Mouse (Mus musculus): ENCODE results near the gene Dgki. TPM values are rescaled to one million over a fixed set of nuclear protein-coding genes. Genes with fewer than 3 reads are reported as not detected.

Dgki gene
- polyA plus RNA-seq, 1 experiment = 2.0 TPM

DNA sequence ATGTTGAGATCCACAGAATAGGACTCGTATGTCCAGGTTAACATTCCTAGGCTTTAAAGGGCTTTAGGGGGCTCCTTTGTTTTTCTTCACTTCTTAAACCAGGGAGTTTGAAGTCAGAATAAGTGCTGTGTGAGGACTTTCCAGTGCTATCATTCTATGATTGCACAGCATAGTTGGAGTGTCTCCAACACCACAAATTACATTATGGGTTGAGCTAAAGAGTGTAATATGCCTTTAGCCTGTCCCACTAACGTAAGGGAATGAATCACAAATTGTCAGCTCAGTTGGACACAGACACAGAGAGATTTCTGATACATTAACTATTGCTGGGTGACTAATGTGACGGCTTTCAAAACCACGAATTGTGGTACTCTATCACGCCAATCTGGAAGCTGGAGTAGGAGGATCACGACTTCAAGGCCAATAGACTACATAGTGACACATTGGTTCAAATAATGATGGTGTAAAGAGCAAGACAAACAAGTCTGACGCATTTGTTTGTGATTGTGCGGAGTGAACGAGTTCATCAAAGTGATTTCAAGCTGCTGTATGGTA lies 469.5 kb downstream of the Dgki start:
- Histone ChIP-seq H3K27me3 (ENCODE audit: control insufficient read depth, insufficient read depth, low read length, poor library complexity, severe bottlenecking) (no peaks in the 10 kb centered on the region), H3K9ac (ENCODE audit: low read depth, poor library complexity, severe bottlenecking) (no peak overlapping the region), H3K4me1 (ENCODE audit: control insufficient read depth, insufficient read depth, low read length) (no peaks in the 10 kb centered on the region), H3K9me3 (replicated peaks; ENCODE audit: control insufficient read depth, insufficient read depth, low read length, poor library complexity, severe bottlenecking) (no peaks in the 10 kb centered on the region), H3K27ac (ENCODE audit: insufficient read depth, low read length) (no peak overlapping the region), H3K36me3 (ENCODE audit: control insufficient read depth, insufficient read depth, low read length, poor library complexity, severe bottlenecking) (no peaks in the 10 kb centered on the region), H3K4me3 (ENCODE audit: low read depth, low read length) (no peak overlapping the region)
- TF ChIP-seq POLR2A (IDR thresholded peaks at IDR 0.05; ENCODE audit: insufficient read depth, low read length) (no peak), CTCF (IDR thresholded peaks at IDR 0.05; ENCODE audit: low read depth, low read length) (no peak)

DNA sequence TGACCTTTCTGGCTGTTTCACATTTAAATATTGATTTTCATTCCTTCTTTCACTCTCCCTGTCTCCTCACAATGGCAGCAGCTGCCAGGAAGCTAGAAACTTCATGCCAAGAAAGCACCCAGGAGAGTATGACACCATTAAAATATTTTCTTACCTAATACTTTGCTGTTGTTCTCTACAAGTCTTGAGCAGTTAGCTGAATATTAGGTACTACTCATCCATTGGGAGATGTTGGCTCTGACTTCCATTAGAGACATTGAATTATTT lies 480.3 kb downstream of the Dgki start:
- no peaks in the 10 kb centered on the region for H3K9me3 ChIP-seq (replicated peaks; ENCODE audit: control insufficient read depth, insufficient read depth, low read length, poor library complexity, severe bottlenecking)
- no peak for TF ChIP-seq POLR2A (IDR thresholded peaks at IDR 0.05; ENCODE audit: insufficient read depth, low read length)
- no peak for TF ChIP-seq EP300 (IDR thresholded peaks at IDR 0.05; ENCODE audit: insufficient read depth, low read depth, low read length)
- TF ChIP-seq CTCF (IDR thresholded peaks at IDR 0.05; ENCODE audit: low read depth, low read length) = no peak
- no peak overlapping the region for H3K4me3 ChIP-seq (ENCODE audit: low read depth, low read length)
- no peaks in the 10 kb centered on the region for H3K4me1 ChIP-seq (ENCODE audit: control insufficient read depth, insufficient read depth, low read length)
- H3K9ac ChIP-seq (ENCODE audit: low read depth, poor library complexity, severe bottlenecking) = no peak overlapping the region
- no peaks in the 10 kb centered on the region for H3K36me3 ChIP-seq (ENCODE audit: control insufficient read depth, insufficient read depth, low read length, poor library complexity, severe bottlenecking)
- no peaks in the 10 kb centered on the region for H3K27me3 ChIP-seq (ENCODE audit: control insufficient read depth, insufficient read depth, low read length, poor library complexity, severe bottlenecking)
- H3K27ac ChIP-seq (ENCODE audit: insufficient read depth, low read length) = no peak overlapping the region

DNA sequence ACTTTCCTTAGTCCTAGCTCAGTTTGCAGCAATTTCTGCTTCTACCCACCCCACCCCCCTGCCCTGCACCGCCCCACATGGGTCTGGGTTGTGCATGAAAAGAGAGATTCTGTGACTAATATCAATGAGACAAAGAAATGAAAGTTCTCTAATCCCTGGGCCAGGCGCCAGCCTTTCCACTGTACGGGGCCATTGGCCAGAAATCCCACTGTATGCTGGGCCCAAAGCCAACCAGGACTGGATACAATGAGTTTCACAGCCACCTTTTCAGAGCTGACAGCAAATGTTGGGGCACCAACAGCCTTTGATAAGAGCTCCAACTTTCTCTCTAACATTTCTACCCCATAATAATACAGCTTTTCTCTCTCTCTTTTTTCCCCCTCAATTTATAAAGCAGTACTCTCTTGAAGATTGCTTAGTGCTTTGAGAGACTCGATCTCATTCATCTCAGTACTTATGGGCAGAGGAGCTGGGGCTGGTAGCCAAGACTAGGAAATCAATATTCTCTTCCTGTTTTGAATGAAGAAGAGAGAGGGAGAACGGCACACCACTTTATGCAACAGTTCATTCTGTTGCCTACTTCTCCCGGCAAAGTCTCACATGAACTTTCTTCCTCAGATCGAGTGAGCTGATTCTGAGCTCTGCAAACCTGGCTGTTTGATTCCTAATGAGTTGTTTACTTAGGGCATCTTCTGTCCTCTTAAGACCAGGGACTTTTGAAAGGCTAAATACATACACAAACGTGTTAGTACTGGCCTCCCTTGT lies 480.8 kb downstream of the Dgki start:
- Histone ChIP-seq H3K4me1 (ENCODE audit: control insufficient read depth, insufficient read depth, low read length) (no peaks in the 10 kb centered on the region), H3K36me3 (ENCODE audit: control insufficient read depth, insufficient read depth, low read length, poor library complexity, severe bottlenecking) (no peaks in the 10 kb centered on the region), H3K27ac (ENCODE audit: insufficient read depth, low read length) (no peak overlapping the region), H3K9ac (ENCODE audit: low read depth, poor library complexity, severe bottlenecking) (no peak overlapping the region), H3K27me3 (ENCODE audit: control insufficient read depth, insufficient read depth, low read length, poor library complexity, severe bottlenecking) (no peaks in the 10 kb centered on the region), H3K9me3 (replicated peaks; ENCODE audit: control insufficient read depth, insufficient read depth, low read length, poor library complexity, severe bottlenecking) (no peaks in the 10 kb centered on the region), H3K4me3 (ENCODE audit: low read depth, low read length) (no peak overlapping the region)
- TF ChIP-seq POLR2A (IDR thresholded peaks at IDR 0.05; ENCODE audit: insufficient read depth, low read length) (no peak), EP300 (IDR thresholded peaks at IDR 0.05; ENCODE audit: insufficient read depth, low read depth, low read length) (no peak), CTCF (IDR thresholded peaks at IDR 0.05; ENCODE audit: low read depth, low read length) (no peak)

DNA sequence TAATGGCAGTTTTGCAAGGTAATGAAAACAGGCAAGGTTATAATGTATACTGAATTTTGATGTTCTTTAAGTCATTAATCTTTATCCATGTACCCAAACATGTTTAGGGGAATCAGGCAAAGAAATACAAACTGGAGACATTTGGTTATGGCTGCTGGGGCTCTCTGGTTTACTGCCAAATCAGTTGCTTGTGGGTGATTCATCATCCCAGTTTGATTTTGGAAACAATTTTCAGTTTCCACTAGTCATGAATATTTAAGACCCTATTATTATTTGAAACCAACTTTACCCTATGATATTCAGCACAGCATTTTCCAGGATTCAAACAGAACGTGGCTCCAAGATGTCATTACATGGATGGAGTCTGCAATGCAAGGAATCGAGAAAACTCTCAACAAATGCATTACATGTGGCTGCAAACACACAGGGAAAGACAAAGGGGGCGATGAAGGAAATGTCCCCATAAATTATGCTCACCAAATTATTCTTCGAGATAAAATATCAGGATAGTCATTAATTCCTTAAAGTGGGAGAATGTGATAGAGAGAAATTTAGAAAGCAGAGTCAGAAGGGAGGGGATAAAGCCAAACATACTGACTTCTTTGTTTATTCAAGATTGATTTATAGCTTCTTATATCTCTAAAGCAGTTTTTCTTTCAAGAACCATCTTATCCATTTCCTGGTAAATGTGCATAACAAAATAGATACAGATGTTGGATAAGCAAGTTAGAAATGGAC lies 481.5 kb downstream of the Dgki start:
- no peak for TF ChIP-seq POLR2A (IDR thresholded peaks at IDR 0.05; ENCODE audit: insufficient read depth, low read length)
- no peak for TF ChIP-seq EP300 (IDR thresholded peaks at IDR 0.05; ENCODE audit: insufficient read depth, low read depth, low read length)
- TF ChIP-seq CTCF (IDR thresholded peaks at IDR 0.05; ENCODE audit: low read depth, low read length) = no peak
- no peak overlapping the region for H3K27ac ChIP-seq (ENCODE audit: insufficient read depth, low read length)

DNA sequence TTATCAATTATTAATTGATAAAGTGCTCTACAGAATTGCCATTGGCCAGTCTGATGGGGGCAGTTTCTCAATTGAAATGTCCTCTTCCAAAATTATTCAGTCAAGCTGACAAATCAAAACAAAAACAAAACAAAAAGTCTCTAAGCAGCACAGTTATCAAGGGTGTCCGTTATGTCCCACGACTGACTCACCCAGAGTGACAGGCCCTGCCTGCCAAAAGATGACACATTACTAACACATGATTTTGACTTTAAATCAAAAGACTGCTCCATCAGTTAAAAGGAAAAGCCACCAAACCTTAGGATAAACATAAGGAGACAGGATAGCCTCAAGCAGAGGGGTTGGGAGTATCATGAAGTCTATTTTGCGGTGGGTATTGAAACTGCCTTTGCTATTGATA lies 483.3 kb downstream of the Dgki start:
- no peak overlapping the region for H3K4me3 ChIP-seq (ENCODE audit: low read depth, low read length)
- no peak overlapping the region for H3K27ac ChIP-seq (ENCODE audit: insufficient read depth, low read length)
- H3K36me3 ChIP-seq (ENCODE audit: control insufficient read depth, insufficient read depth, low read length, poor library complexity, severe bottlenecking) = no peaks in the 10 kb centered on the region
- H3K4me1 ChIP-seq (ENCODE audit: control insufficient read depth, insufficient read depth, low read length) = no peaks in the 10 kb centered on the region
- no peak overlapping the region for H3K9ac ChIP-seq (ENCODE audit: low read depth, poor library complexity, severe bottlenecking)
- no peaks in the 10 kb centered on the region for H3K9me3 ChIP-seq (replicated peaks; ENCODE audit: control insufficient read depth, insufficient read depth, low read length, poor library complexity, severe bottlenecking)
- no peak for TF ChIP-seq POLR2A (IDR thresholded peaks at IDR 0.05; ENCODE audit: insufficient read depth, low read length)
- no peaks in the 10 kb centered on the region for H3K27me3 ChIP-seq (ENCODE audit: control insufficient read depth, insufficient read depth, low read length, poor library complexity, severe bottlenecking)

More for the DNA sequence above, 481.5 kb downstream of the Dgki start:
- Histone ChIP-seq H3K36me3 (ENCODE audit: control insufficient read depth, insufficient read depth, low read length, poor library complexity, severe bottlenecking) (no peaks in the 10 kb centered on the region), H3K4me1 (ENCODE audit: control insufficient read depth, insufficient read depth, low read length) (no peaks in the 10 kb centered on the region), H3K9me3 (replicated peaks; ENCODE audit: control insufficient read depth, insufficient read depth, low read length, poor library complexity, severe bottlenecking) (no peaks in the 10 kb centered on the region), H3K9ac (ENCODE audit: low read depth, poor library complexity, severe bottlenecking) (no peak overlapping the region), H3K4me3 (ENCODE audit: low read depth, low read length) (no peak overlapping the region), H3K27me3 (ENCODE audit: control insufficient read depth, insufficient read depth, low read length, poor library complexity, severe bottlenecking) (no peaks in the 10 kb centered on the region)

DNA sequence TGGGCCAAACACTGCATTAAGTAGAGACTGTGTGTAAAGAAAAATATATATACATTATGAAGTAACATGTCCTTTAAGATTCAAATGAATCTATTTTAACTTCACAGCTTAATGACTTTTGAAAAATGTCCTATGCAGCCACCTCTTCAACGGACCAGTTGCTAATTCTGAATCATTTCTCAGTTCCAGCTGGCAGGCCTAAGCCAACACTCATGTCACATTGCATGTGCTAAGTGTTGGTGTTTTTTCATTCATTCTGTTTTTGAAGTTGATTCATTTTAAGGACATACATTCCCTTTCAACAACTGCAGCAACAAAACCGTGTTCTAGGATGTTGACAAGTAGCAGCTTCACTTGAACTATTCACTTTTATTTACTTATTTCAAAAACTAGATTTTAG lies 484.0 kb downstream of the Dgki start:
- Histone ChIP-seq H3K9me3 (replicated peaks; ENCODE audit: control insufficient read depth, insufficient read depth, low read length, poor library complexity, severe bottlenecking) (no peaks in the 10 kb centered on the region), H3K27me3 (ENCODE audit: control insufficient read depth, insufficient read depth, low read length, poor library complexity, severe bottlenecking) (no peaks in the 10 kb centered on the region; the same call in 1 of the 2 replicates), H3K27ac (ENCODE audit: insufficient read depth, low read length) (no peak overlapping the region), H3K9ac (ENCODE audit: low read depth, poor library complexity, severe bottlenecking) (no peak overlapping the region), H3K36me3 (ENCODE audit: control insufficient read depth, insufficient read depth, low read length, poor library complexity, severe bottlenecking) (no peaks in the 10 kb centered on the region), H3K4me3 (ENCODE audit: low read depth, low read length) (no peak overlapping the region), H3K4me1 (ENCODE audit: control insufficient read depth, insufficient read depth, low read length) (no peaks in the 10 kb centered on the region)
- no peak for TF ChIP-seq CTCF (IDR thresholded peaks at IDR 0.05; ENCODE audit: low read depth, low read length)
- no peak for TF ChIP-seq EP300 (IDR thresholded peaks at IDR 0.05; ENCODE audit: insufficient read depth, low read depth, low read length)
- TF ChIP-seq POLR2A (IDR thresholded peaks at IDR 0.05; ENCODE audit: insufficient read depth, low read length) = no peak
